ENCODE assay signal across 8 mouse cellular contexts in the genomic region with DNA sequence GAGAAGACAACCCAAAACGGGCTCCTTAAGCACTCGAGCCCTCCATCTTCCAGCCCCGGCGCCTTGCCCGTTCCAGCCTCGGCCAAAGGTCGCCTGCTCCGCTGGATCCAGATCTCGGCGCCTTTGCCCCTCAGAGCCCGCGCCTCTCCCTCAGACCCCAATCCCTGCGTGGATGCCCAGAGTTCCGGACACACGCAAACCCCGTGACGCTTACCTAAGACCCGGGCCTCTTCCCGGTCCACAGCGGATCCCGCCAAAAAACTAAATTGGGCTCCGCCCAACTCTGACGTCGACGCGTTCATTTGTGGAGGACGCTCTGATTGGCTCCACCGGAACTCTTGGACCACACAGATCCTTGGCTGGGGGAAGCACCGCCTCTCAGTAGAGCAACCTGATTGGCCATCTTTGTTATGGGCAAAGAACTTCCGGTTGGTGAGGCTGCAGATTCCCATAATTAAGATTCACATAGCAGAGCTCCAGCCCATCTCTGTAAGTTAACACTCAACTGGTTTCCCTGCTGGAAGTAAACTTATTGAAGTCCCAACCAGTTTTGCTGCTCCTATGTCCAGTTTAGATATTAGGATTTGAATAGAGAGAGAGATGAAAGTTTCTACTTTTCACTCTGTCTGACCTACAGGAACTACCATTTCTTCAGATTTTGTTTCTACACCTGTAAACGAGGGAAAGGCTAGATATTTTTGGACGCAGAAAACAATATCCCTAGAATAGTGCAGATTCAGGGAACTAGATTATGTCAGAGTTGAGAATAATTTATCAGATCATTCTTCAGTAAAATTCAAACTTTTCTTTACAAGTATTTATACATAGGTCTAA. TPM values are rescaled to one million over a fixed set of nuclear protein-coding genes. Genes with fewer than 3 reads are reported as not detected.
DNase-seq lines count a peak whose midpoint lies in the region; ATAC-seq and TF ChIP-seq lines count a peak whose summit lies in the region.

A gene (minus strand): TSS at position 301 of the 834 bp plus-strand sequence.

- 4% methylated on average over 32 of the region's 32 CpGs for WGBS in kidney, embryonic 14.5 days
- WGBS in limb, embryonic 15.5 days: 4% methylated on average over 32 of the region's 32 CpGs

- peak within 1 kb of the TSS; percentile 58 for H3K9ac ChIP-seq in kidney, embryonic 14.5 days (ENCODE audit: low read depth, low read length)
- H3K9ac ChIP-seq in limb, embryonic 15.5 days: peak within 1 kb of the TSS; percentile 41; the same call in 1 of the 2 replicates

- TF ChIP-seq CTCF in bone marrow macrophage, adult 2 months (IDR thresholded peaks at IDR 0.05; ENCODE audit: low read depth, low read length): no peak
- TF ChIP-seq CTCF in embryonic fibroblast, embryonic 13.5 days (IDR thresholded peaks at IDR 0.05; ENCODE audit: borderline replicate concordance, insufficient read depth, low read length): no peak

- H3K4me3 ChIP-seq in bone marrow macrophage, adult 2 months (ENCODE audit: insufficient read depth, low read length): peak within 1 kb of the TSS; percentile 85
- H3K4me3 ChIP-seq in embryonic fibroblast, embryonic 13.5 days (ENCODE audit: insufficient read depth, low read length): peak within 1 kb of the TSS; percentile 77
- peak within 1 kb of the TSS; percentile 55 for H3K4me3 ChIP-seq in kidney, embryonic 14.5 days (ENCODE audit: low read length)
- H3K4me3 ChIP-seq in limb, embryonic 15.5 days: peak within 1 kb of the TSS; percentile 65

- peak; percentile 98 for DNase-seq in A20 (ENCODE audit: low read depth, low spot score)
- peak; percentile 92 to 93 for DNase-seq in heart, adult 9 months (ENCODE audit: low spot score in 2 of 2)
- DNase-seq in monocyte, adult 2 months (ENCODE audit: low read depth in 1 of 2, low spot score in 2 of 2): peak; percentile 79
- DNase-seq in spleen, postnatal 36 days (ENCODE audit: low spot score in 2 of 2): peak; percentile 89 to 93

- H3K4me1 ChIP-seq in bone marrow macrophage, adult 2 months (ENCODE audit: control insufficient read depth, insufficient read depth, low read length): peaks cover 11% of the 10 kb centered on the region
- peaks cover 2% of the 10 kb centered on the region; the same call in 1 of the 2 replicates for H3K4me1 ChIP-seq in embryonic fibroblast, embryonic 13.5 days (ENCODE audit: control insufficient read depth, insufficient read depth, low read length)
- H3K4me1 ChIP-seq in kidney, embryonic 14.5 days (ENCODE audit: control insufficient read depth, insufficient read depth, low read length): peaks cover 5% of the 10 kb centered on the region; the same call in 1 of the 2 replicates
- 0 out of 2 replicates have a peak, but pooled peaks cover 9% of the 10 kb centered on the region for H3K4me1 ChIP-seq in limb, embryonic 15.5 days

- H3K27ac ChIP-seq in bone marrow macrophage, adult 2 months (ENCODE audit: insufficient read depth, low read depth, low read length): peak within 1 kb of the TSS; percentile 55
- H3K27ac ChIP-seq in embryonic fibroblast, embryonic 13.5 days (ENCODE audit: insufficient read depth, low read length): no peak within 1 kb of the TSS
- no peak within 1 kb of the TSS for H3K27ac ChIP-seq in kidney, embryonic 14.5 days (ENCODE audit: low read depth, low read length)
- H3K27ac ChIP-seq in limb, embryonic 15.5 days: peak within 1 kb of the TSS; percentile 38; the same call in 1 of the 2 replicates

- peak within 1 kb of the TSS; percentile 43 for H3K4me2 ChIP-seq in kidney, embryonic 14.5 days (replicated peaks; ENCODE audit: low read depth, low read length)
- peak within 1 kb of the TSS; percentile 60 for H3K4me2 ChIP-seq in limb, embryonic 15.5 days

- TF ChIP-seq POLR2A in bone marrow macrophage, adult 2 months (IDR thresholded peaks at IDR 0.05; ENCODE audit: borderline replicate concordance, low read depth, low read length): no peak
- TF ChIP-seq POLR2A in embryonic fibroblast, embryonic 13.5 days (IDR thresholded peaks at IDR 0.05; ENCODE audit: low read depth, low read length): no peak; the same call in 1 of the 2 replicates

- H3K27me3 ChIP-seq in kidney, embryonic 14.5 days (ENCODE audit: control insufficient read depth, insufficient read depth, low read length): no peaks in the 10 kb centered on the region
- no peaks in the 10 kb centered on the region for H3K27me3 ChIP-seq in limb, embryonic 15.5 days

- peaks cover 14% of the 10 kb centered on the region for H3K36me3 ChIP-seq in kidney, embryonic 14.5 days (ENCODE audit: control insufficient read depth, insufficient read depth, low read length)
- peaks cover 13% of the 10 kb centered on the region for H3K36me3 ChIP-seq in limb, embryonic 15.5 days

- H3K9me3 ChIP-seq in kidney, embryonic 14.5 days (ENCODE audit: control insufficient read depth, low read length): no peaks in the 10 kb centered on the region
- H3K9me3 ChIP-seq in limb, embryonic 15.5 days: no peaks in the 10 kb centered on the region

- peak; percentile 100 for ATAC-seq in kidney, embryonic 14.5 days (ENCODE audit: low FRiP score, low TSS enrichment)
- peak; percentile 98 for ATAC-seq in limb, embryonic 15.5 days (ENCODE audit: insufficient number of reproducible peaks, low FRiP score, low TSS enrichment, low read depth)

RNA-seq across cellular contexts. Expression of the gene that starts here (rescaled TPM):
- 13.4 and 13.7 TPM in 2 replicates for polyA plus RNA-seq in bone marrow macrophage, adult 2 months (2012; ENCODE audit: insufficient read depth, insufficient read length, missing spikeins)
- 13.1 and 14.4 TPM in 2 replicates for polyA plus RNA-seq in embryonic fibroblast, embryonic 13.5 days (2011; ENCODE audit: insufficient read length, low read depth, missing spikeins)
- polyA plus RNA-seq in kidney, embryonic 14.5 days (2014; fragmentation: Nextera tagmentation; extraction: Ambion mirVana): 30.5 and 46.4 TPM in 2 replicates
- 17.4 and 19.3 TPM in 2 replicates for polyA plus RNA-seq in limb, embryonic 15.5 days (2015; fragmentation: Nextera tagmentation; extraction: Ambion mirVana)

Comparison
In these comparisons a context has a peak if more than half of its experiments do, and no peak if none do; other contexts are left out.
1. H3K27ac ChIP-seq: peak in bone marrow macrophage, adult 2 months (single experiment) and limb, embryonic 15.5 days (single experiment); none in embryonic fibroblast, embryonic 13.5 days (single experiment) and kidney, embryonic 14.5 days (single experiment).
2. Peak in every context shown above with its lines, with median percentiles within 50 percentile points of each other: DNase-seq and H3K4me3 ChIP-seq.